Mouse (Mus musculus) gastrocnemius, adult 2 months (tissue): ENCODE measurements at regions not wholly inside any gene's neighbourhood (a gene's known extent, or its start where the extent isn't known, plus 50 kb on each side); places are given as distances from the start of the nearest gene placed in this dataset.
A peak's percentile ranks its signal among the peaks of the same experiment; 100 is the strongest.

Experiments
- DNase-seq: peaks from one replicate; pipeline ENCODE4 v3.0.0; 2022
- H3K27ac ChIP-seq: fragments of 200-600 bp; 2 replicates; pipeline ENCODE4 v1.8.1; 2022; ENCODE audit warnings: mild to moderate bottlenecking
- H3K4me3 ChIP-seq: fragments of 200-600 bp; 2 replicates; pipeline ENCODE4 v1.8.1; 2022; ENCODE audit warnings: mild to moderate bottlenecking, moderate library complexity
- CTCF ChIP-seq: fragments of 200-600 bp; IDR thresholded peaks from 2 replicates; pipeline ENCODE4 v1.8.1; 2022; ENCODE audit warnings: antibody characterized with exemption, mild to moderate bottlenecking, moderate library complexity
- intact Hi-C: fragments of 180-260 bp; cut with DNase I; formaldehyde crosslinking; loops from one replicate; pipeline ENCODE4 v1.15.1; 2025

DNA sequence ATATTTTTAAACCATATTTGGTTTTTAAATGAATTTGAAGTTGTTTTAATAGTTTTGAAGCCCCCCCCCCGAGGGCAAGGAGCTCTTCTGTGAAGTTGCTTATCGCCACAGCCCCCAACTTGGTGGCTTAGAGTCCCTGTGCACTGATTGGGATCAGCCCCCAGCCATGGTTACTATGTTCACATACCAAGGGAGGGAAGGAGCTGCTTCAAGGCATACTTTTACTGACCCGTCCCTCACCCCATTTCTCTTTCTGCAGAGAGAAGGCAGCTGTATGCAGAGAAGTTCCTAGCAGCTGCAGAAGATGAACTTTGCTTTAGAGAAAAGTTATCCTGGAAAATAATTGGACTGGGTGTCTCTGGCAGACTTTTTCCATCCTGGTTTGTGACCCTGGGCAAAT lies 179.9 kb upstream of the Il12b start:
- no peak overlapping the region for H3K27ac ChIP-seq
- H3K4me3 ChIP-seq, result no peak overlapping the region
- no peak for DNase-seq
- TF ChIP-seq CTCF, result no peak
- intact Hi-C loops, result no loop called here

DNA sequence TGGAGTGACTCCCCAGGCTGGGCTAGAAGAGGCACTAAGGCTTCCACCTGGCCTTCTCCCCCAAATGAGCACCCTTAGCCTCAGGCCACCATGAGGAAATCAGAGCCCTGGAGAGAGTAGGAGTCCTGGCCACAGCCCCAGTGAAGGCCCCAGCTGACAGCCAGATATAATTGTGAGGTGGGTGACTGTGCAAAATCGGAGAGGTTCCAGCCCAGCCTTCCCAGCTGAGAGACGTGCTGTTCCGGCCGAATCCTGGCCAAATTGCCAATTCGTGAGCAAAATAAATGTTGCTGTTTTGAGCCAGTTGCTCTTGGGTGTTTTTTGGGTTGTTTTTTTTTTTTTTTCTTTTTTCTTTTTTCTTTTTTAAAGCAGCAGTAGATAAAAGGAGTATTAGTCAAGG lies 169.9 kb upstream of the Il12b start:
- peak; percentile 56 for DNase-seq
- intact Hi-C loops, result no loop called here
- no peak overlapping the region for H3K4me3 ChIP-seq
- H3K27ac ChIP-seq, result no peak overlapping the region
- TF ChIP-seq CTCF, result no peak

DNA sequence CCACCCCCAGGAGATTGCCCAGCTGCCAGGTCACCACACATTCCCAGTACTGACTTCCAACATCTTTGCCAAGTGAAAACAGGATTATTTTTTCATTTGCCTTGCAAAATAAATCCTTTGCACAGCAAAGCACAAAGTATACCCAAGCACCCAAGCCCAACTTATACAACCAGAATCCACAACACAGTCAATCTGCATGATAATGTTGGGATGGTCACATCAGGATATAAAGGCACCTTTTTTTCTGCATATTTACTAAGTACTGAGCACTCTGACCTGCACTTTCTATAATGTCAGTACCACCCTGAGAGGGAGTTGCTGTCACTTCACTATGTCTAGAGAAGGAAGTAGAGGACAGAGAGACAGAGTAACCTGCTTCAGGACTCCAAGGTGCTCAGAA lies 164.4 kb upstream of the Il12b start:
- intact Hi-C loops, result no loop called here
- TF ChIP-seq CTCF, result no peak
- no peak overlapping the region for H3K4me3 ChIP-seq
- no peak overlapping the region for H3K27ac ChIP-seq
- DNase-seq, result no peak

DNA sequence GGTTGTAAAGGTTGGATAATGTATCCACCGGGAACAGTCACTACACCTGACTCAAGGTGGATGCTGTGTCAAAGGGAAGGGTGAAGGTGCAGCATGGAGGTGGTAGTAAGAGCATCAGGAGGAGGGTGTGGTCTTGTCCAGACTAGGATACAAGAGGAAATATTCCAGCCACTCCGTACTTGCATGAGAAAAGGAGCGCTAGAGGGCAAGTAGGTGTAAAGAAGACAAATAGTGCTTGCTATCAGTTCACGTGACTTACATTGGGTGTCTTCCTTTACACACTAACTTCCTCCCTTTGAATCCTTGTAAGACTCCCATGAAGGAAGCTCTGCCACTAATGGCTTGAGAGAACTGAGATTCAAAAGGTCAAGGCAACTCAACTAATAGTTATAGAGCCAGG lies 161.8 kb upstream of the Il12b start:
- Histone ChIP-seq H3K4me3 (no peak overlapping the region), H3K27ac (no peak overlapping the region)
- TF ChIP-seq CTCF, result no peak
- no peak for DNase-seq
- intact Hi-C loops, result no loop called here

DNA sequence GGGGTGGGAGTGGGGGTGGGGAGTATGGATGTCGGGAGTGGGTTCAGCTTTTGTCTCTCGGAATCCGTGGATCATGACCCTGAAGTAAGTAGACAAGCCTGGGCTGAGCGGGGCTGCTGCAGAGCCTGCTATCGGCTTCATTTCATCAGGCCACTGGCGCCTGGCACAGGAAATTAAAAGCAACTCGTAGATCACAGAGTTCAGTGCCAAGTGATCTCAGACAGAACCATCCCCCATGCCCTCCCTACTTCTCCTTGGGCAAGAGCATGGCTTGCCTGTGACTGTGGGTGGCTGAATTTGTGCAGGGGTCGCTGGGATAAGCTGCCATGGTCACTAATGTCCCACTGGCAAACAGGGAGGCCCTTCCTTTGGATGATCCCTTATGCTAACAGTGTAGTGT lies 161.3 kb upstream of the Il12b start:
- Histone ChIP-seq H3K4me3 (no peak overlapping the region), H3K27ac (no peak overlapping the region)
- DNase-seq, result no peak
- no peak for TF ChIP-seq CTCF
- intact Hi-C loops, result no loop called here

DNA sequence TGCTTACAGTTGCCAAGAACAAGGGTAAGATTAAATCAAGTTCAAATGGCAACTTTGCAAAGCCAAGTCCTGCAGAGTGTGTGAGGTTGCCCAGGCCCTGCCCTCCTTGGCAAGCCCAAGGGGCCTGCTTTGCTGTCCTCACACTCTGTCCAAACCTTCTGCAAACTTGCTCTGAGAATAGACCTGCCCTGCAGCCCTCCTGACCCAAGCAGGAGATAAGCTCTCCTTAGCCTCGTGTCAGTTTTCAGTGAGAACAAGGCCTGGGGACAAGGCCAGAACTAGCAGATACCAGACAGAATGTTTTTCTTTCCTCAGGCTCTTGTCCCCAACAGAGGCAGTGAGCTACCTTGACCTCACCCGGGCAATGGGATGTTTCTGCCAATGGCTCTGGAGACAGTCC lies 156.7 kb upstream of the Il12b start:
- intact Hi-C loops, result no loop called here
- no peak for TF ChIP-seq CTCF
- H3K27ac ChIP-seq, result no peak overlapping the region
- H3K4me3 ChIP-seq, result no peak overlapping the region
- no peak for DNase-seq

DNA sequence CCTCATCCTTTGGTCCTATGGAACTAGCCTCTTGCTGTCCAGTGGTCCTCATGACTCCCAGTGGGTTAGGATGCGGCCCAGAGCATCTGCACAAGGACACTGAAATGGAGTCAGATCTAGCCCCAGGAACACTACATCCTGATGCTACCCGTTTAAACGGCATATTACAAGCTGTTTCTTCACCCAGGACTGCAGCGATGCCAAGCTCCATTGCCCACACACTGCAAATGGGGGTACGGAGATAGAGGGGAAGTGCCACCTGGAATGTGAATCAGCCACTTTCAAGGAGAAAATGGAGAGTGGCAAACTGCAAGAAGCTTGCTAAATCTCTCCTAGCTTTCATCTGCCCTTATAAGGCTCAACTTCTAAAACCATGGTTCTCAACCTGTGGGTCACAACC lies 148.0 kb upstream of the Il12b start:
- no peak for TF ChIP-seq CTCF
- Histone ChIP-seq H3K4me3 (no peak overlapping the region), H3K27ac (no peak overlapping the region)
- no peak for DNase-seq
- intact Hi-C loops, result no loop called here

DNA sequence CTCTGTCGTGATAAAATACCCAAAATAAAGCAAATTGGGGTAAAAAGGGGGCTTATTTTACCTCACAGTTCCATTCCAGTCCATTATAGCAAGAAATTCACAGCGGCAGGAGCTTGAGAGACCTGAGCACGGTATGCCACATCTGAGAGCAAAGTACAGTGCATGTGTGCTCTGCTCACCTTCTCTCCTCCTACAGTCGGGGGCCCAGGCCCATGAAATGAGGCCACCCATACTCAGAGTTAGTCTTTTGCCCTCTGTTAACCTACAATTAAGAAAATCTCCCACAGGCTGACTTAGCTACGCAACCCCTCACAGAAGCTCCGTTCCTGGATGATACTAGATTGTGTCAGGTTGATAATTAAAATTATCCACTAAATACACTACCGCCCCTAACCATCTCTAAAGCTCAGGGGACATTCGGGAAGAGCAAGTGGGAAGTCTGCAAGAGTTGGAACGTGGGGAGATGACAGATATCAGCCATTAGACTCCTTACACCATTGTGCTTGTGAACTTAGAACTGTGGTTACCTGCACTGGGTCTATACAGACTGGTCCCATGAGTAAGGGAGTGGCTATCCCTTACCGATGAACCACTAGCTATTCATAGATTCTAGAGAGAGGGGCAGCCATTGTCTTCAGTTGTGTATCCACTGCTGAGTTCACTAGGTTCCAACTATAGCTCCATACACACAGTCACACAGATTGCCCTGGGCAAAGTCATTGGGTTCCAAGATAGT lies 139.3 kb upstream of the Il12b start:
- DNase-seq, result no peak
- no peak overlapping the region for H3K4me3 ChIP-seq
- no peak overlapping the region for H3K27ac ChIP-seq
- intact Hi-C loops, result no loop called here
- no peak for TF ChIP-seq CTCF

DNA sequence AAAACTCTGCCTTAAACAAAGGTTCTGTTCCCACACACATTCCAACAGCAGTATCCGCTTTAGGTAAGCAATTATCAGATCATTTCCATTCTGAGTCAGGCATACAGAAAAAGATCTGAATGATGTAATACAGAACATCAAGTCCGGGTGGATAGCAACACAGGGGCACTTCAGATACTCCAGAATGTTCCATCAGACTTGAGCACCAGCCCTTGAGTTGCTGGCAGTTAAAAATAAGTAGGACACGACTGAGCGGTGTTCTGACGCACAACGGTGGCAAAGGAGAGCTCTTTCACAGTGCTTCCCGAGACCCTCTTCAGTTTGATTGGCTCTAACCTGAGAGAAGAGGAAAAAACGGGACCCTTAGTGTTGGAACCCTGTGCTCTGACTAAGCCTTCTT lies 138.2 kb upstream of the Il12b start:
- H3K4me3 ChIP-seq, result no peak overlapping the region
- no peak for DNase-seq
- intact Hi-C loops, result no loop called here

DNA sequence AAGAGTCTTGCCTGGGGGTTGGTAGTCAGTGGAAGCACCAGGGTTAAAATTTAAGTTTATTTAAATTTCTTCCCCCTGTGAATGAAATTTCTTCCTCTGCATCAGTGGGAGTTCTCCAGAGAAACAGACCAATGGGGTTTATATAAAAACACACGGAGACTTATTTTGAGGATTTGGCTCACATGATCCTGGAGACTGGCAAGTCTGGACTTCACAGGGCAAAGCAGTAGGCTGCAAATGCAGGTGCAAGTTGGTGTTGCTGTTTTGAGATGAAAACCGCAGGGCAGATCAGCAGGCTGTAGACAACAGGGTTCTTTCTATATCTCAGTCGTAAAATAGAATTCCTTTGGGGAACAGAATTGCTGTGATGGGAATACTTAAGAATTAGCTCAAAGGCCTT lies 137.3 kb upstream of the Il12b start:
- intact Hi-C loops, result no loop called here
- no peak for DNase-seq
- Histone ChIP-seq H3K27ac (no peak overlapping the region), H3K4me3 (no peak overlapping the region)
- TF ChIP-seq CTCF, result no peak

More for the DNA sequence above, 138.2 kb upstream of the Il12b start:
- no peak overlapping the region for H3K27ac ChIP-seq
- no peak for TF ChIP-seq CTCF

DNA sequence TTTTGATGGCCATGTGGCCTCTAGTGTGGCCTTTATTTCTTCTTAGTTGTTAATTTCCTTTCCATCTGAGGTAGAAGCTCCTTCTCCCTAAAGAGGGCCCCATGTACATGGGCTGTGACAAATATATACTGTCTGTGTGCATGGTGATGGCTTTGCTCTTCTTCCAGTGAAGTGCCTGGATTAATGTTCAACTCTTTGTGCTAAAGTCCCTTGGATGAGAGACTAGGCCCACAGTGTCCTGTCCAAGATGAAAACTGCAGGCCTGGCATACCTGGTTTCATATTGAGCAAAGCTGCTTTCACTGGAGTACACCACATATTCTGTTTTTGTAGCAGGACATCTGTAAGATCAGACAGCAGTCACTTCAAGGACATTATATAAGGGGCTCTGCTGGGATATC lies 127.6 kb upstream of the Il12b start:
- H3K4me3 ChIP-seq, result no peak overlapping the region
- no peak overlapping the region for H3K27ac ChIP-seq
- TF ChIP-seq CTCF, result no peak
- intact Hi-C loops, result no loop called here
- DNase-seq, result no peak

DNA sequence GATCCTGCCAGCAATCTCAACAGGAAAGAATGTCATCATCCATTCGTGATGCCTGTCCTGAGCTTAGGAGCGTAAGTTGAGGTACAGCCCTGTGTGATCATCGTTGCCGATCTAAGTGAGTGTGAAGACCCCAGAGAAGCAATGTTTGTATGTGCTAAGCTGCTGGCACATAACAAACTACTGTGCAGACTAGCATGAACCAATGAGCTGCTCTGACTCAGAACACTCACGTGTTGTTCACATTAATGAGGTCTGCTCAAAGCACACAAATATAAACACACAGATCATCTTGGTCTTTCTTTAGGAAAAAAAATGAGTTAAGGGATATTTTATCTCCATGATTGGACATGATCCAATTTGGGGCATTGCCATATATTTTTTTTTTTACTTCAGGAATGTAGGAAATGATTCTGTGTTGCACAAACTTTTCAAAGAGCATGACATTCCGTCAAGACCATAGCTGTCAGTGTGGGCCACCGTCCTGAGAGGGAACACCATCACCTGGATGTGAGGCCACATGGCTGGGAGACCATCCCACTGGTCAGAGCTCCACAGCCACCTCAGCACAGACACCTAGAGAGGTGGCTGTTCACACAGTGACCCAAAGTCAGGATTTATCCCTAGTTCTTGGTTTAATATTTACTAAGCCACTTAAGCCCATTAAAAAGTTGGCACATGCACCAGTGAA lies 121.2 kb upstream of the Il12b start:
- no peak for DNase-seq
- no peak for TF ChIP-seq CTCF
- intact Hi-C loops, result no loop called here
- Histone ChIP-seq H3K27ac (no peak overlapping the region), H3K4me3 (no peak overlapping the region)

DNA sequence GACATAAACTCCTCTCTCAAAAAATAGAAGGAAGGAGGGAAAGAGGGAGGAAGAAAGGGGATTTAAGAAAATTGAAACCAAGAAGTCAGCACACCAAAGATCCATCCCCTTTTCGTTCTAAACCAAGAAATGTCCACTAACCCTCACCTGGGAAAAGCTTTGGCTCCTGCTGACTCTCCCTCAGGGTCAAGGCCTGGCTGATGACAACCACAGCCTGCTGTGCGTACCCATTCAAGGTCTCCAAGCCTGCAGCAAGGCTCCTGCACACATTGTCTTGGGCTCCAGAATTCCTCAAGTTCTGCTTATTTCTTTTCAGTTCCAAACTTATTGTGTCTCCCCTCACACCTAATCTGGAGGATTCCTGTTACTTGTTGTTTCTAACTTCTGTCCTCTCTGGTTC lies 113.9 kb upstream of the Il12b start:
- no peak overlapping the region for H3K27ac ChIP-seq
- no peak overlapping the region for H3K4me3 ChIP-seq
- DNase-seq, result no peak
- intact Hi-C loops, result no loop called here
- TF ChIP-seq CTCF, result no peak

DNA sequence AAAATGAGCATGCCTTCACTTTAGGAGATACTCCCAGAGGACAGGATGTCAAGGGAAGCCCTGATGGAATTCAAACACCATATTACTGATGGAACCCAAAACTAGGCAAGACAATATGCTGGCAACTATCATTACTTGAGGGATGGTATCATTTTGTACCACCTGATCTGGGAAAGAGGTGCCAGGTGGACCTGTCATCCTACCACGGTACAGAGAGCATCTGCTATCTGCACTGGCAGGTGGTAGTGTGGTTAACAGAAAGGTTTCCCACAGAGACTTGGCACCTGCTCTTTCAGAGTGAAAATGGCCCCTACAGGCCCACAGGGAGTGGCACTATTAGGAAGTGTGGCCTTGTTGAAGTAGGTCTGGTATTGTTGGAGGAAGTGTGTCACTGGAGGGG lies 111.0 kb upstream of the Il12b start:
- TF ChIP-seq CTCF, result no peak
- intact Hi-C loops, result no loop called here
- Histone ChIP-seq H3K27ac (no peak overlapping the region), H3K4me3 (no peak overlapping the region)
- no peak for DNase-seq
